Mouse (Mus musculus) ES-Bruce4 (cell line): ENCODE measurements at regions not wholly inside any gene's neighbourhood (a gene's known extent, or its start where the extent isn't known, plus 50 kb on each side); places are given as distances from the start of the nearest gene placed in this dataset.

ENCODE experiments used
- CTCF ChIP-seq: IDR thresholded peaks from one replicate; pipeline ENCODE4 v1.8.1; 2011; ENCODE audit warnings: low read depth, low read length
- EP300 ChIP-seq: IDR thresholded peaks from 2 replicates; pipeline ENCODE4 v1.6.1; 2011; ENCODE audit warnings: low read depth, low read length; ENCODE audit not compliant: insufficient read depth
- POLR2A ChIP-seq: IDR thresholded peaks from one replicate; pipeline ENCODE4 v1.8.1; 2011; ENCODE audit warnings: low read length; ENCODE audit not compliant: insufficient read depth

GRCm38 (mm10) chr13:37674676-37675350, 103.4 kb upstream of the Rreb1 start:
- TF ChIP-seq POLR2A (no peak), EP300 (no peak), CTCF (no peak)
